Mouse (Mus musculus) embryonic fibroblast, embryonic 13.5 days (primary cell): ENCODE data around the gene Gpalpp1.

Experiments used
- CTCF ChIP-seq: IDR thresholded peaks from 2 replicates; pipeline ENCODE4 v1.5.1; 2011; ENCODE audit warnings: mild to moderate bottlenecking, control low read depth, low read length, moderate library complexity, borderline replicate concordance; ENCODE audit not compliant: insufficient read depth
- POLR2A ChIP-seq: IDR thresholded peaks from 2 replicates; pipeline ENCODE4 v1.6.1; 2011; ENCODE audit warnings: low read depth, mild to moderate bottlenecking, control low read depth, low read length, moderate library complexity

- TF ChIP-seq POLR2A (no peak), CTCF (no peak)
Measured at GRCm38 (mm10) chr14:76145868-76146267, 35.3 kb upstream of the Gpalpp1 start.
